Mouse (Mus musculus) gastrocnemius, adult 18-20 months (tissue): ENCODE results near the gene Gm21921. TPM values are rescaled to one million over a fixed set of nuclear protein-coding genes. Genes with fewer than 3 reads are reported as not detected.
"Not testable (repeated sequence)": the region's sequence is repeated elsewhere in the genome, so short reads cannot be mapped to it uniquely, and the experiment has no call there.

Source experiments
- DNase-seq: peaks from one replicate; pipeline ENCODE4 v3.0.0; 2021; ENCODE audit warnings: low spot score
- long read RNA-seq, 2 experiments: library from polyadenylated mRNA; stranded (forward); transcript quantifications; one replicate each; pipeline ENCODE4 v2.0.0; 2021
- total RNA-seq, 2 experiments: library from RNA; stranded (reverse); gene quantifications; 2 replicates each; pipeline ENCODE4 v1.2.3; 2021

Gene Gm21921
- not detected for total RNA-seq
- long read RNA-seq, experiment 1: 0 reads
- long read RNA-seq, experiment 2: 0 reads

DNA sequence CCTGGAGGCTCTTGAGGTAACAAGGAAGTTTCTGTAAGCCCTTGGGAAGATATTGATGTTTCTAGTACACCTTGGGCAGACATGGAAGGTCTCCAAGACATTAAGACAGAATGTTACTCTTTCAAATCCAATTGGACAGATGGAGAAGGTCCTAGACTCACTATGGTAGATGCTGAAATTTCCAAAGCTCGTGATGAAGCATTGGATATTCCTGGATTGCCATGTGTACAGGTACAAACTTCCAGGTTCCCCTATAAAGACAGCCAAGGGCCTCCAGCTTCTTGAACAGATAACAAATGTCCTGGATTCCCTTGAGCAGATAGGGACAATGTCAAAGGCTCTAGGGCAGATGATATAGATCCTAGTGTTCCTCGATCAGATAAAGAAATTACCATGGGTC is at the start of gene Gm21921:
TSS of gene Gm21921 (minus strand) at position 101 of the 400 bp plus-strand sequence.
- DNase-seq: not testable (repeated sequence)
